Mouse (Mus musculus) CH12F3 (cell line): ENCODE data around the gene Vmn1r209.
"Not testable (repeated sequence)": the region's sequence is repeated elsewhere in the genome, so short reads cannot be mapped to it uniquely, and the experiment has no call there.

Experiments
- in situ Hi-C: fragments of 300-500 bp; cut with MboI; formaldehyde crosslinking; loops from 2 replicates; pipeline ENCODE4 v1.14.3; 2020; ENCODE audit warnings: low sequenced_read_pairs

Gene Vmn1r209

DNA sequence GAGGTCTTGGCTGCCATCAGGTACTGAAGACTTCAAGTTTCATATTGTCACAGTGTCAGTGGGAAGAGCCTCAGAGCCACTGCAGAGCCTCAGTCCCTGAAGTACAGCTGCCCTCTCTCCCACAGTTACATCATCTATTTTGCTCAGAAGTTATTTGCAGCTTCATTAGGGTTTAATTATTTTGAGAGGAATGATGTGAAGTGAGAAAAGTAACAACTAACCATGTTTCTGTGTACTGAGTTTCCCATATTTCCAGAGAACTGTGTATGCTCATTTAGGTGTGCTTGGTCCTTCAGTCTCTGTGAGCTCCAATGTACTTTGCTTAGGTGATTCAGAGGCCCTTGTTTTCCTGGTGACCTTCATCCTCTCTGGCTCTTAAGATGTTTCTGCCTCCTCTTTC lies at the start of gene Vmn1r209:
Vmn1r209 (minus strand) TSS at position 101 of the 400 bp plus-strand sequence.
- in situ Hi-C loops = not testable (repeated sequence)

DNA sequence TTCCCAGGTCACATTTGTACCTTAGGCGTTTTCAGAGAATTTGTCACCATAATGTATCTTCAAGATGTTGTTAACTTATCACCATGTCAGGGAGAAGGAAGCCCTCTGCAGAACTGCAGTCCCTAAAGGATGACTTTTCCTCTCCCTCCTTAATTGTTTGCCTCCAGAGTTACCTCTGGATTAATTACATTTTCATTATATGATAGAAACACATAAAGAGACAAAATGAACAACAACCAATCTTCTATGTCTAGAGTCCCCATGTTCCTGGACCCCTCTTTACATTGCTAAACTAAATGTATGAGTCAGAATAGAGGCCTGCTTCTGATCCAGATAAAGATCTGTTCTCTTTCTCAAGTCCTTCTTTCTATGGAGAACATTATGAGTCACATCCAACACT lies 48.0 kb upstream of the Vmn1r209 start, which contains the start of gene Vmn1r211:
Vmn1r211 (minus strand) TSS at position 101 of the 400 bp plus-strand sequence.
- in situ Hi-C loops = no loop called here

DNA sequence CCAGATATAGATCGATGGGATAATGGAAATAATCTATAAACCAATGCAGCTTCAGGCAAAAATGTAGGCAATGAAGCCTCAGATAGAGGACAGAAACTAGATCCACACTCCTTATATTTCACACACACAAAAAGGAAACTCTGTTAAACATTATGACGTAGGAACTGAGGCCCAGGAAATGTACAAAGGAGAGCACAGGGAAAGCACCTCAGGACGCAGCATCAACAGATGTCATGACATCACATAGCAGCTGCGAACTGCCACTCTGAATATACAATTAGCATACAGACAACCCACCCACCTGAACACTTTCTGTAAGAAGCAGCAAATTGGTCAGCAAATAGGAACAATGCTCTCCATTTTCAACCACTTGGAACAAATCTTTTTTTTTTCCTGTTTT lies 45.3 kb upstream of the Vmn1r209 start:
- in situ Hi-C loops = no loop called here

DNA sequence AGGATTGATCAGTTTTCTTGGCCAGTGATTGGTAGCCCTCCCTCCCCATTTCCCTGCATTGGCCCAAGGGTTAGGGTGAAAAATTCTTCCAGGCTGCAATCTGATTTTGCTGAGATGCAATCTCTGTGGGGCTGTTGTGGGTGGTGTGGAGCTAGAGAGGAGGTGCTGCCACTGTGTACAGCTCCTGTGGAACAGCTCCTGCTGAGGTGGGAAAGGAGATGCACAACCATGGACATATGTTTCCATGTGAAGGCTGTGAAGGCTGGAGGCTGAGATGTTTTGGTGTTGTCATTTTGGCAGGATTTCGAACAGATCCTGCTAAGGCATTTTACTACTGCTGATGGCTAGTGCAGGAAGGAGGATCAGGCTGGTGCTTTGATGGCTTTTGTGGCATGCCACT lies 37.3 kb upstream of the Vmn1r209 start:
- in situ Hi-C loops = no loop called here

DNA sequence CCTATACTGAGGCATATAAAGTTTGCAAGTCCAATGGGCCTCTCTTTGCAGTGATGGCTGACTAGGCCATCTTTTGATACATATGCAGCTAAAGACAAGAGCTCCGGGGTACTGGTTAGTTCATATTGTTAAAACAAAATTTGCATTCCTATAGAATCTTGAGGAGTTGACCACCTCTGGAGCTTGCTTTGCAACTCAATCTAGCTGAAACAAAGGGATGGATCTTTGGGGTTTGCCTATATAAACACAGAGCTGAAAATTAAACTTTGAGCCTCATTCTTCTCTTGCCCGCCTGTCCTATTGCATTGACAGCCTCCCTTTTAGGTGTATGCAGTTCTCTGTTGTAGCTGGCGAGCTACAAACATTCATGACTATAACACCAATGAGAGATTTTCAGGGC lies 34.8 kb upstream of the Vmn1r209 start:
- in situ Hi-C loops = not testable (repeated sequence)

DNA sequence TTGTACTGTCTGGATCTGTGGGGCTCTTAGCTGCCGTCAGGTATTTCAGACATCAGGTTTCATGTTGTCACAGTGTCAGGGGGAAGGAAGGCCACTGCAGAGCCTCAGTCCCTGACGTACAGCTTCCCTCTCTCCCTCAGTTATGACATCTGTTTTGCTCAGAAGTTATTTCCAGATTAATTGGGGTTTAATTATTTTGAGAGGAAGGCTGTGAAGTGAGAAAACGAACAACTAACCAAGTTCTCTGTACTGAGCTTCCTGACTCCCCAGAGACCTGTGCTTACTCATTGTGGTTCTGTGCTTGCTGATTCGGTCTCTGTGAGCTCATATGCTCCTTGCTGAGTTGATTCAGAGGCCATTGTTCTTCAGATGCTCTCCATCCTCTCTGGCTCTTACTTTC lies 21.8 kb upstream of the Vmn1r209 start, which contains the start of gene Vmn1r210:
Vmn1r210 (minus strand) TSS at position 101 of the 400 bp plus-strand sequence.
- in situ Hi-C loops = no loop called here

DNA sequence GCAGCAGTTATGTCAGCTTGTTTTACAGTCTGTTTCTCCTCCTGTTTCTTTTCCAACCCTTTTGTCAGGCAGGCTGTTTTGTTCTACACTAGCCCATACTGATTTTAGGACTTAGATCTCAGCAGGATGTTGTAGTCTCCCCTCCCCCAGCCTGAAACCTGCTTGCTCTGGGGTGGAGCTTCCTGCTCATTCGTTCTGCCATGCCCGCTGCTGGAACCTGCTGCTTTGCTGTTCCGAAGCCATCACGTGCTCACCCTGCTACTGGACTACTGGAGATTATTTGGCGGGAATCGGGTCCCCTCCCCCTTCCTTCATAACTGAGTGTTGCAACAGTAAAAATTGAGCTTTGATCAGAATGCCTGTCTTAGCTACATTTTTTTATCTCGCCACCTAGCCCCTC lies 19.9 kb upstream of the Vmn1r209 start:
- in situ Hi-C loops = not testable (repeated sequence)

DNA sequence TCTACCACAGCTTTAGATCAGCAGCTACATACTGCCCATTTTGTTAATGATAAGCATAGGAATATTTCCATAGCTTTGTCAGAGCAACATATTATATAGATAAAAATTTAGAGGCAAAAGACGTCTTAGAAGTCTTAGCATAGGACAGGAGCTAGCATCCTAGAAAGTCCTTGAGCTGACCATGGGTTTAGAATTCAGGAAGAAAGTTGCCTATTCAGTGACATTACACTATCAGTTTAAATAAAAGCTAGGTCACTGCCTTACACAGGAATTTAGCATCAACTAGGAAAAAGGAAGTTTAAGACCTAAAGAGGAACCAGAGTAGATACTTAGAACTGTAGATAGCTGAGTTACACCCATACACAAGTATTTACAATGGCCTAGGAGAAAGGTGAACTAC lies 12.1 kb upstream of the Vmn1r209 start:
- in situ Hi-C loops = not testable (repeated sequence)

DNA sequence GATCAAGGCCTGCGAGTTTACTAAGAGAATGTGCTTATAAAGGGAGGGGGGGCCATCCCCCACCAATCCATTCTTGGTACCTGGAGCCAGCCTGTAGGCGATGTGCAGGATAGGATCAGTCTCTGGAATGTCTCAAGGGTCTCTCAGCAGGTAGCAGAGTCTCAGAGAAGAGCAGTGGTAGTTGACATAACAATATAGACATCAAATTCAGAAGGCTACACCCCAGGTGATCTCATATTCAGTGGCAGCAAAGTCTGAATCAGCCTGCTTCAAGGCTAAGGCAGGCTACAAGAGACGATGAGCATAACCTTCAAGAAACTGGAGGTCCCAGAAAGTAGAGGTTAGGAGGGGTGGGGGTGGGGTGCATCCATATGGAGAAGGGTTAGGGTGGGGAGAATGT lies 21.4 kb downstream of the Vmn1r209 start:
- in situ Hi-C loops = not testable (repeated sequence)

DNA sequence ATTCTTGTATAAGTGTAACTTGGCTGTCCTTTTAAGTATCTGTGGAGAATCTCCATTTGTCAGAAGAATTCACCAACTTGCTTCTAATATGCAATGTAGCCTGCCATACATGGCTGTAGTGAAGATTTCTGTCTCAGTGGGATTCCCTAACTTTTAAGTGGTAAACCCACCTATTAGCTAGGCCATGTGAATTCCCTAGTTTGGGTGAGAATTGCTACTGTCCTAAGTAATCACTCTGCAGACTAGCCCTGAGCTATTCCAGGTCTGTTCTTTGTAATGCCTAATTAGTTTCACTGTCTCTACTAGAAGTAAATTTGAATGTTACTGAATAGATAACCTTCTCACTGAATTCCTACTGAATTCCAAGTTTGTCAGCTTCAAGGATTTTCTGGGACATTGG lies 25.3 kb downstream of the Vmn1r209 start:
- in situ Hi-C loops = not testable (repeated sequence)

DNA sequence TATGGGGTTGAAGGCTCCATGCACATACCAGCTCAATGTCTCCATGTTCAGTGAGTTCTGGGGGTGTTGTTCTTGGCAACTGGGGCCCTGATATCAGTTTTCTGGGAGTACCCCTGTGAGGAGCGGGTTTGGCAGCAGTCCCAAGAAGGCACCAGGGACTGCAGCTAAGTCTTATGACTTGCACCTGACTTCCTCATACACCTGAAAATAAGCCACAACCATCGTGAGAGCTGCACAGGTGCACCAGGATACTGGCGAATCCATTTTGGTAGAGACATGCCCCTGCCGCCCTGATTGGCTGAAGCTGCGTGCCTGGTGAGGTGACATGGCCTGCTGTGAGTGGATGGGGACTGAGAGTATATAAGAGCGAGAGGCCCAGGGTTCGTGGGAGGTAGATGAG lies 32.2 kb downstream of the Vmn1r209 start, which contains the start of gene Vmn1r208:
Vmn1r208 (minus strand) TSS at position 101 of the 400 bp plus-strand sequence.
- in situ Hi-C loops = not testable (repeated sequence)

DNA sequence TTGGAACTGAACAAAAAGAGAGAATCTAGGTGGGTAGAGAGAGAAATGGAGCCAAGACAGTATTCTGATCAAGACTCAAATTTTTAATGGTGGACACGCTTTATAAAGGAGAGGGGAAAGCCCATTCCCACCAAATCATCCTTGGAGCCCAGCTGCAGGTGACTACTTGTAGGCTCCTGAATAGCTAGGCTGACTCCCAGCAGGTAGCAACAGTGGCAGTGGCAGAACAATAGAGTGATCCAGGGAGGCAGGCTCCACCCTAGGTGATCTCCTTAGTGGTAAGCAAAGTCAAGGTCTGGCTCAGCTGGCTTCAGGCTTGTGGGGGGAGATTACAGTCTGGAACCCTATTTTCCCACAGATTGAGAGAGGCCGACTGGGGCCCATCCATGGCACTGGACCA lies 37.9 kb downstream of the Vmn1r209 start:
- in situ Hi-C loops = not testable (repeated sequence)
